Mouse (Mus musculus): ENCODE results near the gene Pign. TPM values are rescaled to one million over a fixed set of nuclear protein-coding genes. Genes with fewer than 3 reads are reported as not detected.

Pign gene
- total and polyA plus RNA-seq, 2 experiments from 2014 or later = 5.7 to 14.7 TPM

GRCm38 (mm10) chr1:105550163-105550562 is 113.3 kb downstream of the Pign start:
- Histone ChIP-seq H3K9ac (replicated peaks; ENCODE audit: low read depth, low read length) (no peak overlapping the region), H3K4me3 (ENCODE audit: low read depth, low read length) (no peak overlapping the region), H3K9me3 (replicated peaks; ENCODE audit: control insufficient read depth, low read length) (no peaks in the 10 kb centered on the region), H3K27me3 (ENCODE audit: control insufficient read depth, insufficient read depth, low read length) (no peaks in the 10 kb centered on the region), H3K36me3 (replicated peaks; ENCODE audit: control insufficient read depth, insufficient read depth, low read length) (peaks cover 2% of the 10 kb centered on the region; the same call in 1 of the 2 replicates), H3K27ac (ENCODE audit: low read depth) (no peak overlapping the region), H3K4me2 (ENCODE audit: low read depth, low read length) (no peak overlapping the region), H3K4me1 (ENCODE audit: control insufficient read depth, insufficient read depth) (no peaks in the 10 kb centered on the region)
- no peak for TF ChIP-seq CTCF (IDR thresholded peaks at IDR 0.05; ENCODE audit: low read depth)
- no peak for TF ChIP-seq EP300 (IDR thresholded peaks at IDR 0.05; ENCODE audit: low read depth)
- ATAC-seq (ENCODE audit: insufficient read depth, low read depth) (no peak), DNase-seq (ENCODE audit: low spot score) (no peak)

DNA sequence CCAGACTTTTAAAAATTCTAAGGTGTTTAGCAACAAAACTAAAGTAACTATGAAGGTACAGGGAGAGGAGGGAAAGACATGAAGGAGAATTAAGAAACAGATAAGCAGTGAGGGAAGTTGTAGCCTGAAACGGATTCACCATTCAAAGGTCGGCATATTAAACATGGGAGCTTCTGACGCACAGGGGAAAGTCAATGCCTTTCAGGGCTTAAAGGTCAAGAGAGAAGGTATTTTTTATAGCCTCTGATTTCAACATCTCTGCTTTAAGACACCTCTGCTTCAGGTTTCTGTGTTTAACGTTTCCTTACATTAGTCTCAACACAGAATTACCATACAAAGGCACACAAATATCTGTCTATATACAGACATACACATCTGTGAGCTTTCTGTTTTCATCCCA is 113.8 kb downstream of the Pign start:
- Histone ChIP-seq H3K36me3 (replicated peaks; ENCODE audit: control insufficient read depth, insufficient read depth, low read length) (peaks cover 4% of the 10 kb centered on the region; the same call in 1 of the 2 replicates), H3K27me3 (ENCODE audit: control insufficient read depth, insufficient read depth, low read length) (no peaks in the 10 kb centered on the region), H3K9ac (replicated peaks; ENCODE audit: low read depth, low read length) (no peak overlapping the region), H3K4me2 (ENCODE audit: low read depth, low read length) (no peak overlapping the region), H3K4me3 (ENCODE audit: low read depth, low read length) (no peak overlapping the region), H3K27ac (ENCODE audit: low read depth) (no peak overlapping the region), H3K4me1 (ENCODE audit: control insufficient read depth, insufficient read depth) (no peaks in the 10 kb centered on the region), H3K9me3 (replicated peaks; ENCODE audit: control insufficient read depth, low read length) (no peaks in the 10 kb centered on the region)
- TF ChIP-seq EP300 (IDR thresholded peaks at IDR 0.05; ENCODE audit: low read depth) (no peak), CTCF (IDR thresholded peaks at IDR 0.05; ENCODE audit: low read depth) (no peak)
- no peak for DNase-seq (ENCODE audit: low spot score)
- no peak for ATAC-seq (ENCODE audit: insufficient read depth, low read depth)
- 88% methylated on average over 4 of the region's 4 CpGs for WGBS

DNA sequence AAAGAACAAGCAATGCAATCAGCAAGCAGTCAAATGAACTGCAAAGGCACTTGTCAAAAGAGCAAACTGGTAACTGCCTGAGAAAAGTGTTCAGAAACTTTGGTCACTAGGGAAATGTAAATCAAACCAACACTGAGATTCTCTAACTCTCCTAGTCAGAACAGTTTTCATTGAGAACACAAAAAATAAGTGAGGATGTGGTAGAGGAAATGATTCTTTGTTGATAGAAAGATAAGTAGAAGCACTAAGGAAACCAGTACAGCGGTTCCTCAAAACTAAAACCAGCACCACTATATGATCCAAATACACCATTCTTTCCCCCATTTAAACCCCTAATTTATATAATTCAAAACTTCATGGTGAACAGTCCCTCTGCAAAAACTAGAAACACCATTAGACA is 120.4 kb downstream of the Pign start:
- no peaks in the 10 kb centered on the region for H3K4me1 ChIP-seq (ENCODE audit: control insufficient read depth, insufficient read depth)
- no peak overlapping the region for H3K27ac ChIP-seq (ENCODE audit: low read depth)
- DNase-seq (ENCODE audit: low spot score) (no peak), ATAC-seq (ENCODE audit: insufficient read depth, low read depth) (no peak)
- no peak overlapping the region for H3K4me3 ChIP-seq (ENCODE audit: low read depth, low read length)
- no peak for TF ChIP-seq EP300 (IDR thresholded peaks at IDR 0.05; ENCODE audit: low read depth)
- no peaks in the 10 kb centered on the region for H3K27me3 ChIP-seq (ENCODE audit: control insufficient read depth, insufficient read depth, low read length)
- H3K9ac ChIP-seq (replicated peaks; ENCODE audit: low read depth, low read length) = no peak overlapping the region
- H3K4me2 ChIP-seq (ENCODE audit: low read depth, low read length) = no peak overlapping the region
- H3K36me3 ChIP-seq (replicated peaks; ENCODE audit: control insufficient read depth, insufficient read depth, low read length) = peaks cover 41% of the 10 kb centered on the region
- 64% methylated on average over 1 of the region's 1 CpGs for WGBS
- H3K9me3 ChIP-seq (replicated peaks; ENCODE audit: control insufficient read depth, low read length) = no peaks in the 10 kb centered on the region

DNA sequence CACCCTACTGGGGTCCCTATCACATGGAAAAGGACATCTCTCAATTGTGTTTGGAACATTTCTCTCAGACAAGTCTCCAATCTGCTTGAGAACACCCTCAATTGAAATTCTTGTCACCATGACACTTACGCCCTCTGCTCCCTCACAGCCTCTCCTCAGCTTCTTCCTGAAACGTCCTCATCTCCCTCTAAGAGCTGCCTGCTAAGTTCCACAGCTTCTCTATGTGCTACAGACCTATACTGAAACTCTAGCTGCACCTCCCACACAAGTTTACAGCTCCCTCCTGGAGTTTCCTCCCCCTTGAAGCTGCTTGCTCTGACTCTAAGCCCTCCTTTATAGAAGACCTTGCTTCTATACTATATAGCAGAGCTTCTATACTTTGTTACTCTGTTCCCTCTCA is 139.7 kb downstream of the Pign start:
- no peak for ATAC-seq (ENCODE audit: insufficient read depth, low read depth)
- WGBS = 53% methylated on average over 2 of the region's 2 CpGs
- no peaks in the 10 kb centered on the region for H3K27me3 ChIP-seq (ENCODE audit: control insufficient read depth, insufficient read depth, low read length)
- no peak for DNase-seq (ENCODE audit: low spot score)
- no peak overlapping the region for H3K27ac ChIP-seq (ENCODE audit: low read depth)
- no peak overlapping the region for H3K4me3 ChIP-seq (ENCODE audit: low read depth, low read length)
- no peak for TF ChIP-seq CTCF (IDR thresholded peaks at IDR 0.05; ENCODE audit: low read depth)
- no peak for TF ChIP-seq EP300 (IDR thresholded peaks at IDR 0.05; ENCODE audit: low read depth)
- H3K4me2 ChIP-seq (ENCODE audit: low read depth, low read length) = no peak overlapping the region
- H3K9me3 ChIP-seq (replicated peaks; ENCODE audit: control insufficient read depth, low read length) = no peaks in the 10 kb centered on the region
- no peaks in the 10 kb centered on the region for H3K4me1 ChIP-seq (ENCODE audit: control insufficient read depth, insufficient read depth)
- H3K36me3 ChIP-seq (replicated peaks; ENCODE audit: control insufficient read depth, insufficient read depth, low read length) = peaks cover 15% of the 10 kb centered on the region; the same call in 1 of the 2 replicates
- no peak overlapping the region for H3K9ac ChIP-seq (replicated peaks; ENCODE audit: low read depth, low read length)

DNA sequence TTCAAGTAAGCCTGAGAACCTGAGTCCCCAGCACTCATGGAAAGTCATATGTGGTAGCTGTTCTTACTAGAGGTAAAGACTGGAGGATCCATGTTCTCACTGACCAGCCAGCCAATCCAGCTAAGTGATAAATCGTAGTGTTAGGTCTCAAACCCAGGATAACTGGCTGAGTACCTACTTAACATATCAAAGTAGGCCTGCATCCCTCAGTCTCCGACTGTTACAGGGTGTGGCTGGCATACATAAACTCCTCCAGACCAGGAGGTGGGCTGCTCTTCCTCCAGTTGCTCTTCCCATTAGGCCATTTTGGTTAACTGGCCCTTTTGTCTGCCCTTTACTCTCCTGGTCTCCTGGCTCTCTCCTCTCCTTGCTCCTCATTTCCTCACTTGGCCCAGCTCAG is 141.2 kb downstream of the Pign start:
- Histone ChIP-seq H3K4me3 (ENCODE audit: low read depth, low read length) (no peak overlapping the region), H3K4me1 (ENCODE audit: control insufficient read depth, insufficient read depth) (no peaks in the 10 kb centered on the region)
- 51% methylated on average over 2 of the region's 2 CpGs for whole genome bisulfite sequencing

DNA sequence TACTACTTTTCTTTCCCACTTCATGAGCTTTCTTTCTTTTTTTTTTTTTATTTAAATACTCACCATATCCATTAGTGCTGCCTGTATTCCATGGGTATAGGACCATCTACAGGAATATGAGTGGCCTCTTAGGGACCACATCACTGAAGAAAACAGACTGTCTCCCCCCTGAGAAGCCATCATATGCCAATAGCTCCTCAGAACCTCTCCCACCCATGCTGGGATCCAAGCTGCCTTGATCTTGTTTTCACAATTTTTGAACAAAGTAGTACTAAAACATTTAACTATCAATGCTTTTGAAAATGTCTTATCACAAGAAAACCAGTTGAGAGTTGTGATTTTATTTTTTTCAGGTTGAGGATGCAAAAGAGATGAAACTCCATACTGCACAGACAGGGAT is 145.4 kb downstream of the Pign start:
- Histone ChIP-seq H3K9ac (replicated peaks; ENCODE audit: low read depth, low read length) (no peak overlapping the region), H3K36me3 (replicated peaks; ENCODE audit: control insufficient read depth, insufficient read depth, low read length) (peaks cover 15% of the 10 kb centered on the region; the same call in 1 of the 2 replicates), H3K4me3 (ENCODE audit: low read depth, low read length) (no peak overlapping the region), H3K27me3 (ENCODE audit: control insufficient read depth, insufficient read depth, low read length) (no peaks in the 10 kb centered on the region), H3K4me1 (ENCODE audit: control insufficient read depth, insufficient read depth) (no peaks in the 10 kb centered on the region), H3K4me2 (ENCODE audit: low read depth, low read length) (no peak overlapping the region), H3K9me3 (replicated peaks; ENCODE audit: control insufficient read depth, low read length) (no peaks in the 10 kb centered on the region), H3K27ac (ENCODE audit: low read depth) (no peak overlapping the region)
- TF ChIP-seq CTCF (IDR thresholded peaks at IDR 0.05; ENCODE audit: low read depth) = no peak
- TF ChIP-seq EP300 (IDR thresholded peaks at IDR 0.05; ENCODE audit: low read depth) = no peak
- DNase-seq (ENCODE audit: low spot score) (no peak), ATAC-seq (ENCODE audit: insufficient read depth, low read depth) (no peak)

More for the DNA sequence above, 141.2 kb downstream of the Pign start:
- peaks cover 15% of the 10 kb centered on the region; the same call in 1 of the 2 replicates for H3K36me3 ChIP-seq (replicated peaks; ENCODE audit: control insufficient read depth, insufficient read depth, low read length)
- H3K27me3 ChIP-seq (ENCODE audit: control insufficient read depth, insufficient read depth, low read length) = no peaks in the 10 kb centered on the region
- H3K4me2 ChIP-seq (ENCODE audit: low read depth, low read length) = no peak overlapping the region
- no peak for TF ChIP-seq EP300 (IDR thresholded peaks at IDR 0.05; ENCODE audit: low read depth)
- TF ChIP-seq CTCF (IDR thresholded peaks at IDR 0.05; ENCODE audit: low read depth) = no peak
- no peak overlapping the region for H3K27ac ChIP-seq (ENCODE audit: low read depth)
- no peaks in the 10 kb centered on the region for H3K9me3 ChIP-seq (replicated peaks; ENCODE audit: control insufficient read depth, low read length)
- no peak for ATAC-seq (ENCODE audit: insufficient read depth, low read depth)
- no peak for DNase-seq (ENCODE audit: low spot score)
- H3K9ac ChIP-seq (replicated peaks; ENCODE audit: low read depth, low read length) = no peak overlapping the region

Data from heart, postnatal 0 days (tissue).